Mouse (Mus musculus): ENCODE data around the gene Uhrf1bp1l.
A peak's percentile ranks its signal among the peaks of the same experiment; 100 is the strongest.
"Not testable (repeated sequence)": the region's sequence is repeated elsewhere in the genome, so short reads cannot be mapped to it uniquely, and the experiment has no call there.

Uhrf1bp1l gene

GRCm38 (mm10) chr10:89744871-89745665 is at the start of gene Uhrf1bp1l:
Gene Uhrf1bp1l, plus strand, starts transcription at chr10:89744991.
- DNase-seq (ENCODE audit: low read depth, low spot score) = peak; percentile 89

GRCm38 (mm10) chr10:89695194-89695911 is 49.4 kb upstream of the Uhrf1bp1l start:
- DNase-seq (ENCODE audit: low read depth, low spot score) = no peak

GRCm38 (mm10) chr10:89696270-89696669 is 48.5 kb upstream of the Uhrf1bp1l start:
- DNase-seq (ENCODE audit: low read depth, low spot score) = not testable (repeated sequence)

- DNase-seq (ENCODE audit: low read depth, low spot score) = no peak
These were observed 46.8 kb upstream of the Uhrf1bp1l start for GRCm38 (mm10) chr10:89697956-89698355.

GRCm38 (mm10) chr10:89703042-89703441 is 41.7 kb upstream of the Uhrf1bp1l start:
- DNase-seq (ENCODE audit: low read depth, low spot score) = peak; percentile 44

GRCm38 (mm10) chr10:89707397-89707796 is 37.4 kb upstream of the Uhrf1bp1l start:
- DNase-seq (ENCODE audit: low read depth, low spot score) = no peak

- DNase-seq (ENCODE audit: low read depth, low spot score) = peak; percentile 57
These were observed 36.1 kb upstream of the Uhrf1bp1l start for GRCm38 (mm10) chr10:89708720-89709119.

- peak; percentile 25 for DNase-seq (ENCODE audit: low read depth, low spot score)
These were observed 29.9 kb upstream of the Uhrf1bp1l start for GRCm38 (mm10) chr10:89714910-89715309.

GRCm38 (mm10) chr10:89720252-89720651 is 24.5 kb upstream of the Uhrf1bp1l start:
- DNase-seq (ENCODE audit: low read depth, low spot score) = no peak

- DNase-seq (ENCODE audit: low read depth, low spot score) = no peak
These were observed 24.0 kb upstream of the Uhrf1bp1l start for GRCm38 (mm10) chr10:89720796-89721195.

GRCm38 (mm10) chr10:89722247-89723195 is 22.3 kb upstream of the Uhrf1bp1l start:
- no peak for DNase-seq (ENCODE audit: low read depth, low spot score)

- no peak for DNase-seq (ENCODE audit: low read depth, low spot score)
These were observed 14.4 kb upstream of the Uhrf1bp1l start for GRCm38 (mm10) chr10:89730386-89730785.

- peak; percentile 53 for DNase-seq (ENCODE audit: low read depth, low spot score)
These were observed 13.4 kb upstream of the Uhrf1bp1l start for GRCm38 (mm10) chr10:89731341-89731740.

GRCm38 (mm10) chr10:89732001-89732794 is 12.6 kb upstream of the Uhrf1bp1l start, which contains the start of gene Actr6:
Gene Actr6, minus strand, starts transcription at chr10:89732295.
- DNase-seq (ENCODE audit: low read depth, low spot score) = peak; percentile 96

- no peak for DNase-seq (ENCODE audit: low read depth, low spot score)
These were observed 7.7 kb upstream of the Uhrf1bp1l start for GRCm38 (mm10) chr10:89737092-89737491.

- no peak for DNase-seq (ENCODE audit: low read depth, low spot score)
These were observed 6.9 kb upstream of the Uhrf1bp1l start for GRCm38 (mm10) chr10:89737887-89738286.

- no peak for DNase-seq (ENCODE audit: low read depth, low spot score)
These were observed 6.4 kb upstream of the Uhrf1bp1l start for GRCm38 (mm10) chr10:89738395-89738794.

GRCm38 (mm10) chr10:89739703-89740102 is 5.1 kb upstream of the Uhrf1bp1l start:
- peak; percentile 23 for DNase-seq (ENCODE audit: low read depth, low spot score)

- DNase-seq (ENCODE audit: low read depth, low spot score) = no peak
These were observed 3.8 kb upstream of the Uhrf1bp1l start for GRCm38 (mm10) chr10:89740995-89741394.

GRCm38 (mm10) chr10:89743266-89743665 is 1.5 kb upstream of the Uhrf1bp1l start:
- DNase-seq (ENCODE audit: low read depth, low spot score) = no peak

GRCm38 (mm10) chr10:89744341-89744740 is 450 bp upstream of the Uhrf1bp1l start:
- DNase-seq (ENCODE audit: low read depth, low spot score) = no peak
